In the genomic region with DNA sequence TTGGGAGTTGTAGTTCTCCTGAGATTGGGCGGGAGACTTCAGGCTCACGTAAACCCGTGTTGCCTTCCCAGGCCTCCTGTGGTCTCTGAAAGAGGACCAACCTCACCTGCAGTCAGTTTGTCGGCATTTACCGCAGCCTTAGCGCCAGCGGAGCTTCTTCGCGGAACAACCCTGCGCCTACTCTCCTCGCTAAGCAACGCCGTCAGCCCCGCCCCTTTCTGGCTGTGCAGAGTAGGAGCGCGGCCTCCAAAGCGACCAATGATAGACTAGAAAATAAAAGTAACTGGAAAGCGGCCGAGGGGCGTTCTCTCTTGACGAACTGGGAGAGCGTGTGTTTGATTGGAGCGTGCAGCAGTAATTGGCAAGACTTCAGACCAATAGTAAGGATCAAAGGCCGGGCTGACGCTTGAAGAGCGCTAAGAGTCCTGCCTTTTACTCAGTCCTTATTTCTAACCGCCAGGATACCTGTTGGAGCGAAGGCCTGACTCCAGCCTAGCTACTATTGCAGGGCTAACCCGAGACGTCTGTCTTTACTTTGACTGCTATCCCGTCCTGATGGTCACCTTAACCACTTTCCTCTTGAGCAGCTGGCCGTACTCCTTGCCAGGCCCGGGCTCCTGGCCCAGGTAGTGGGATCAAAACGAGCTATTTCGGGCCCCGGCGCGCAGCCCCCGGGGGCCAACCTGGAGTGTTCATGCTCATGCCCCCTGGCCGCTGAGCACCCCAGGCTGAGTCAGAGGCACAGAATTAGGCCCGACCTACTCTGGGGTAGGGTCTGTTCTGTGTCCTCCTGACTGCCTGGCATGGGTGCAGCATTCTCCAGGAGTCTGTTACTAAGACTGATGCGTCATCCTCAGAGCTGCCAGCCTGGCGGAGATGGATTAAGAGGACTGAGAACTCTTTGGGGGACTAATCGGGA, we compare ENCODE assay signal across 8 mouse cellular contexts. TPM values are rescaled to one million over a fixed set of nuclear protein-coding genes. Genes with fewer than 3 reads are reported as not detected.
DNase-seq lines count a peak whose midpoint lies in the region; ATAC-seq lines count a peak whose summit lies in the region.

A gene (plus strand): TSS at position 77 of the 919 bp plus-strand sequence.
A gene (minus strand): TSS at position 198 of the 919 bp plus-strand sequence.

- peak; percentile 85 for ATAC-seq in megakaryocyte progenitor cell, adult 5-6 weeks (replicated peaks; ENCODE audit: poor library complexity)

- peak; percentile 99 for DNase-seq in adipocyte (ENCODE audit: low spot score)
- peak; percentile 98 for DNase-seq in embryo, embryonic 10 days (ENCODE audit: low spot score)
- peak; percentile 95 for DNase-seq in gastrocnemius, postnatal 10 days
- peak; percentile 99 for DNase-seq in induced T-regulatory cell, adult 2 months (ENCODE audit: low read depth)
- DNase-seq in left cerebral cortex, adult 9 months (ENCODE audit: low spot score in 2 of 2), result peak; percentile 93 to 98
- DNase-seq in right cerebral cortex, postnatal 14 days, result peak; percentile 96
- peak; percentile 95 for DNase-seq in urinary bladder, postnatal 36 days (ENCODE audit: low spot score in 2 of 2)

RNA-seq across cellular contexts. Expression of the first gene that starts in this region (rescaled TPM):
- total RNA-seq in gastrocnemius, postnatal 10 days (2021), result 100 to 1,000 TPM; 304 to 323 TPM
- 11.7 and 12.2 TPM in 2 replicates for total RNA-seq in megakaryocyte progenitor cell, adult 5-6 weeks (2015)
- 3.5 and 4.4 TPM in 2 replicates for total RNA-seq in megakaryocyte progenitor cell, adult 5-6 weeks (2017)

RNA-seq across cellular contexts. Expression of the second gene that starts in this region (rescaled TPM):
- total RNA-seq in gastrocnemius, postnatal 10 days (2021), result 1 to 10 TPM; 3.8 to 6.2 TPM
- total RNA-seq in megakaryocyte progenitor cell, adult 5-6 weeks (2015), result 11.5 and 16.3 TPM in 2 replicates
- 1.8 and 4.7 TPM in 2 replicates for total RNA-seq in megakaryocyte progenitor cell, adult 5-6 weeks (2017)

Comparison
In these comparisons a context has a peak if more than half of its experiments do, and no peak if none do; other contexts are left out.
1. Peak in every context shown above with its lines: DNase-seq and ATAC-seq.
2. RNA of the first gene that starts in this region (total RNA-seq): 304 to 323 TPM in gastrocnemius, postnatal 10 days; 3.5 to 12.2 TPM in megakaryocyte progenitor cell, adult 5-6 weeks; every median in the first group is over 10 times any median in the second.